Mouse (Mus musculus) E14TG2a.4 (cell line): ENCODE results near the gene Tamm41.

Source experiments
- CTCF ChIP-seq: conservative IDR thresholded peaks from 2 replicates; pipeline ENCODE4 v1.5.1; 2014; ENCODE audit warnings: low read length
- POU5F1 ChIP-seq: IDR thresholded peaks from 2 replicates; pipeline ENCODE4 v1.6.1; 2014; ENCODE audit warnings: low read length, borderline replicate concordance

GRCm38 (mm10) chr6:115059227-115059626 is 21.6 kb upstream of the Tamm41 start:
- TF ChIP-seq CTCF, result no peak
- no peak for TF ChIP-seq POU5F1
